Mouse (Mus musculus): ENCODE results near the gene Fbxl14.
"Not testable (repeated sequence)": the region's sequence is repeated elsewhere in the genome, so short reads cannot be mapped to it uniquely, and the experiment has no call there.

Gene Fbxl14

GRCm38 (mm10) chr6:119479343-119479875 lies at the start of gene Fbxl14:
Gene Fbxl14, plus strand, starts transcription at chr6:119479668.
- no peak for DNase-seq (ENCODE audit: low spot score in 2 of 2)

- DNase-seq (ENCODE audit: low spot score in 2 of 2) = no peak
Observed at GRCm38 (mm10) chr6:119430508-119430907, 49.0 kb upstream of the Fbxl14 start.

- DNase-seq (ENCODE audit: low spot score in 2 of 2) = no peak
Observed at GRCm38 (mm10) chr6:119431751-119432324, 47.6 kb upstream of the Fbxl14 start.

- DNase-seq (ENCODE audit: low spot score in 2 of 2) = no peak
Observed at GRCm38 (mm10) chr6:119434394-119434793, 45.1 kb upstream of the Fbxl14 start.

- no peak for DNase-seq (ENCODE audit: low spot score in 2 of 2)
Observed at GRCm38 (mm10) chr6:119437894-119438761, 41.3 kb upstream of the Fbxl14 start.

GRCm38 (mm10) chr6:119442729-119443128 lies 36.7 kb upstream of the Fbxl14 start:
- DNase-seq (ENCODE audit: low spot score in 2 of 2) = not testable (repeated sequence)

GRCm38 (mm10) chr6:119443742-119444645 lies 35.5 kb upstream of the Fbxl14 start:
- DNase-seq (ENCODE audit: low spot score in 2 of 2) = peak; percentile 67 to 81

GRCm38 (mm10) chr6:119445671-119446607 lies 33.5 kb upstream of the Fbxl14 start:
- DNase-seq (ENCODE audit: low spot score in 2 of 2) = no peak

- DNase-seq (ENCODE audit: low spot score in 2 of 2) = no peak
Observed at GRCm38 (mm10) chr6:119448321-119449059, 31.0 kb upstream of the Fbxl14 start.

GRCm38 (mm10) chr6:119449060-119449499 lies 30.4 kb upstream of the Fbxl14 start:
- DNase-seq (ENCODE audit: low spot score in 2 of 2) = peak; percentile 53 to 71

GRCm38 (mm10) chr6:119450965-119451943 lies 28.2 kb upstream of the Fbxl14 start:
- no peak for DNase-seq (ENCODE audit: low spot score in 2 of 2)

GRCm38 (mm10) chr6:119451981-119452499 lies 27.4 kb upstream of the Fbxl14 start:
- peak; percentile 58 to 73 for DNase-seq (ENCODE audit: low spot score in 2 of 2)

GRCm38 (mm10) chr6:119458166-119458565 lies 21.3 kb upstream of the Fbxl14 start:
- no peak for DNase-seq (ENCODE audit: low spot score in 2 of 2)

- DNase-seq (ENCODE audit: low spot score in 2 of 2) = no peak
Observed at GRCm38 (mm10) chr6:119459041-119459440, 20.4 kb upstream of the Fbxl14 start.

- no peak for DNase-seq (ENCODE audit: low spot score in 2 of 2)
Observed at GRCm38 (mm10) chr6:119460391-119460790, 19.1 kb upstream of the Fbxl14 start.

GRCm38 (mm10) chr6:119466161-119466560 lies 13.3 kb upstream of the Fbxl14 start:
- DNase-seq (ENCODE audit: low spot score in 2 of 2) = no peak

- DNase-seq (ENCODE audit: low spot score in 2 of 2) = no peak
Observed at GRCm38 (mm10) chr6:119466921-119467784, 12.3 kb upstream of the Fbxl14 start.

- no peak for DNase-seq (ENCODE audit: low spot score in 2 of 2)
Observed at GRCm38 (mm10) chr6:119467785-119468059, 11.7 kb upstream of the Fbxl14 start.

All from urinary bladder, postnatal 4 days (tissue).